Mouse (Mus musculus) CH12.LX (cell line): ENCODE data around the gene Nr4a3.
A peak's percentile ranks its signal among the peaks of the same experiment; 100 is the strongest.

Experiments used
- CTCF ChIP-seq, 2 experiments: IDR thresholded peaks in 1 of 2; conservative IDR thresholded peaks in 1 of 2; 2 replicates each; pipeline ENCODE4 v1.5.1; 2011 to 2012; ENCODE audit warnings: low read depth in 2 of 2, low read length in 2 of 2, improper control_type of control experiment in 1 of 2, inconsistent platforms in 1 of 2, mild to moderate bottlenecking in 1 of 2, moderate library complexity in 1 of 2
- E2F4 ChIP-seq: IDR thresholded peaks from 2 replicates; pipeline ENCODE4 v1.6.1; 2011; ENCODE audit warnings: low read depth, low read length, improper control_type of control experiment; ENCODE audit not compliant: insufficient replicate concordance
- ELF1 ChIP-seq: IDR thresholded peaks from 2 replicates; pipeline ENCODE4 v1.6.1; 2014; ENCODE audit warnings: low read depth, mild to moderate bottlenecking, inconsistent platforms, low read length, improper control_type of control experiment
- EP300 ChIP-seq: IDR thresholded peaks from 2 replicates; pipeline ENCODE4 v1.6.1; 2011; ENCODE audit warnings: low read length, improper control_type of control experiment
- ETS1 ChIP-seq: conservative IDR thresholded peaks from 2 replicates; pipeline ENCODE4 v1.6.1; 2012; ENCODE audit warnings: low read depth, mild to moderate bottlenecking, inconsistent platforms, low read length, improper control_type of control experiment, moderate library complexity
- IRF4 ChIP-seq: IDR thresholded peaks from 2 replicates; pipeline ENCODE4 v1.6.1; 2014; ENCODE audit warnings: low read depth, mild to moderate bottlenecking, inconsistent platforms, low read length, improper control_type of control experiment
- MAX ChIP-seq: IDR thresholded peaks from 2 replicates; pipeline ENCODE4 v1.6.1; 2011; ENCODE audit warnings: low read length, improper control_type of control experiment
- MYC ChIP-seq: IDR thresholded peaks from 2 replicates; pipeline ENCODE4 v1.6.1; 2011; ENCODE audit warnings: low read depth, mild to moderate bottlenecking, improper control_type of control experiment, low read length
- POLR2A ChIP-seq: IDR thresholded peaks from 2 replicates; pipeline ENCODE4 v1.6.1; 2011; ENCODE audit warnings: low read depth, mild to moderate bottlenecking, improper control_type of control experiment, low read length
- ZNF384 ChIP-seq: IDR thresholded peaks from 2 replicates; pipeline ENCODE4 v1.6.1; 2012; ENCODE audit warnings: low read depth, low read length, improper control_type of control experiment, inconsistent platforms

DNA sequence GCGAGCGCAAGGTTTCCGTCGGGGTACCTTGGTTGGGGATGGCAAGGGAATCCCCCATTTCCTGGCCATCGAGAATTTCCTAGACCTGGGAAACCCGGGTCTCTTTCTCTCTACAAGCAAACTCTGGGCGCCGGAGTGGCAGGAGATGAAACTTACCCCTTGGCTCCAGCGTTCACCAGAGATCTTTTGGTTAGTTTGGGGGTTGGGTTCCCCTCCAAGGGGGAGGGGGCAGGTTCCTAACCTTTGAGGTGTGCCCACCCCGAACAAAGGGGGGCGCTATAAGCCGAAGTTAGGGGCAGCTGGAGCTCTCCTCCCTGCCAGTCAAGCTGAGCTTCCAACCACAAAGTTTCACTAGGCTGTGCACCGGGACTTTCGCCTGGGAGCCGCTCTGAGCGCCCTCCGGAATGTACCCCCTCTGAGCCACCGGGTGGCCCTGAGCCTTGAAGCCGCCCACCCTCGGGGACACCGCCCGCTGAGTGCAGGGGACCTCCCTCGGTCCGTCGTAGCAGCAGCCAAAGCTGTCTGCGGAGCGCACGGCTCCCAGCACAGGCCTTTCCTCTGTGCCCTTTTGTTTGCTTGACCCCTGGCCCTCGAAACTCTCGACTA, 2.9 kb downstream of the Nr4a3 start:
- TF ChIP-seq ELF1: no peak
- no peak for TF ChIP-seq POLR2A
- TF ChIP-seq MAX: no peak
- TF ChIP-seq CTCF (conservative IDR thresholded peaks at IDR 0.05 in 1 of 2, IDR thresholded peaks at IDR 0.05 in 1 of 2; ENCODE audit: low read depth in 2 of 2, low read length in 2 of 2): 0 out of 4 replicates have a peak, but pooled peaks of 1 of the 2 experiments have one; percentile 21
- TF ChIP-seq IRF4: no peak
- TF ChIP-seq MYC: no peak
- no peak for TF ChIP-seq ZNF384
- no peak for TF ChIP-seq E2F4
- TF ChIP-seq EP300: no peak
- no peak for TF ChIP-seq ETS1
